ENCODE assay signal across 31 mouse cellular contexts in the genomic region with DNA sequence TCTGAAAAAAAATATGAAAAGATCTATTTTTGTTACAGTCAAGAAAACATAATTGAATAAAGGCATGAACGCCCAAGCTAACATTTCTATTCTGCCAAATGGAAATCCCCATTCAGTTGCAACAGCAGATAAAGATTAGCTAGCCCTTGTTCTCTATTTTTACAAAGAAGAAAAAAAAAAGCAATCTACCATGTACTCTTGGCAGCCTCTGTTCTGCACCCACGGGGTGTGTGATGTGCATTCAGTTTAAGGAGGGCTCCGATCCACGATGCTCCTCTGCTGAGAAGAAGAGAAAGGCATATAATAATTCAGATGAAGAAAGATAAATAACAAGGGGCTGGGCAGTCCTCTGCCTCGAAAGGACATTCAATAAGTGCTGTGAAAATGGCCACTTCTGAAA.
DNase-seq lines count a peak whose midpoint lies in the region; ATAC-seq lines count a peak whose summit lies in the region.
"Had no signal": no experiment of that assay in that cellular context is flagged by ENCODE, and none has a peak within 500 bp of the region (broad histone marks: within the 10 kb centered on the region; RNA-seq: fewer than 3 reads in every experiment).

No protein-coding gene starts in this region.

- DNase-seq in heart, adult 11 months: peak; percentile 42
- DNase-seq in heart, postnatal 4 days: no peak
- no peak for DNase-seq in hindbrain, embryonic 14.5 days (ENCODE audit: low spot score)
- DNase-seq in midbrain, embryonic 14.5 days: no peak
- DNase-seq in midbrain, embryonic 10.5 days (ENCODE audit: low spot score): no peak
- DNase-seq: adrenal gland, postnatal 10 days; cerebellum, adult 11 months; cerebellum, adult 9-10 months; cerebellum, postnatal 36 days; gastrocnemius, adult 2 months; gastrocnemius, postnatal 36 days; heart, postnatal 36 days; kidney, adult 11 months; kidney, postnatal 25 days; left cerebral cortex, postnatal 4 days; liver, embryonic 13.5 days; lung, adult 18-20 months; lung, postnatal 4 days; right cerebral cortex, adult 18-20 months; spleen, adult 18-20 months; thymus, adult 18-20 months; thymus, postnatal 25 days had no signal

- H3K27ac ChIP-seq in hindbrain, embryonic 14.5 days: peak overlapping the region; percentile 41; the same call in 1 of the 2 replicates
- H3K27ac ChIP-seq in hindbrain, embryonic 12.5 days: no peak overlapping the region; the same call in 1 of the 2 replicates
- peak overlapping the region; percentile 41; the same call in 1 of the 2 replicates for H3K27ac ChIP-seq in midbrain, embryonic 14.5 days (replicated peaks; ENCODE audit: low read depth, low read length)
- H3K27ac ChIP-seq in midbrain, embryonic 10.5 days (replicated peaks): no peak overlapping the region
- H3K27ac ChIP-seq: gastrocnemius, adult 2 months; heart, embryonic 15.5 days; limb, embryonic 15.5 days; liver, embryonic 13.5 days had no signal

- H3K9ac ChIP-seq in hindbrain, embryonic 14.5 days: no peak overlapping the region
- no peak overlapping the region for H3K9ac ChIP-seq in hindbrain, embryonic 12.5 days
- no peak overlapping the region for H3K9ac ChIP-seq in midbrain, embryonic 14.5 days (replicated peaks; ENCODE audit: low read length)
- H3K9ac ChIP-seq: heart, embryonic 15.5 days; limb, embryonic 15.5 days; liver, embryonic 13.5 days had no signal

- WGBS in hindbrain, embryonic 14.5 days: 48% methylated on average over 5 of the region's 5 CpGs
- 53% methylated on average over 5 of the region's 5 CpGs for WGBS in hindbrain, embryonic 12.5 days
- 44% methylated on average over 5 of the region's 5 CpGs for WGBS in midbrain, embryonic 14.5 days
- WGBS in midbrain, embryonic 10.5 days: 71% methylated on average over 5 of the region's 5 CpGs

- no peaks in the 10 kb centered on the region for H3K27me3 ChIP-seq in hindbrain, embryonic 14.5 days (ENCODE audit: control insufficient read depth, insufficient read depth, low read length)
- H3K27me3 ChIP-seq in hindbrain, embryonic 12.5 days: no peaks in the 10 kb centered on the region
- H3K27me3 ChIP-seq in midbrain, embryonic 14.5 days (ENCODE audit: control insufficient read depth, insufficient read depth, low read length): no peaks in the 10 kb centered on the region
- no peaks in the 10 kb centered on the region for H3K27me3 ChIP-seq in midbrain, embryonic 10.5 days (ENCODE audit: low read depth, poor library complexity, severe bottlenecking)
- H3K27me3 ChIP-seq: heart, embryonic 15.5 days; limb, embryonic 15.5 days; liver, embryonic 13.5 days; Patski had no signal

- no peak overlapping the region for H3K4me3 ChIP-seq in hindbrain, embryonic 14.5 days (replicated peaks; ENCODE audit: low read length)
- H3K4me3 ChIP-seq in hindbrain, embryonic 12.5 days: no peak overlapping the region
- H3K4me3 ChIP-seq in midbrain, embryonic 14.5 days (replicated peaks; ENCODE audit: low read depth, low read length): no peak overlapping the region
- no peak overlapping the region for H3K4me3 ChIP-seq in midbrain, embryonic 10.5 days
- H3K4me3 ChIP-seq: gastrocnemius, adult 2 months; heart, embryonic 15.5 days; limb, embryonic 15.5 days; liver, embryonic 13.5 days; megakaryocyte, embryonic 14.5 days had no signal

- no peaks in the 10 kb centered on the region for H3K9me3 ChIP-seq in hindbrain, embryonic 14.5 days (ENCODE audit: control insufficient read depth, low read length)
- H3K9me3 ChIP-seq in hindbrain, embryonic 12.5 days (replicated peaks): no peaks in the 10 kb centered on the region
- H3K9me3 ChIP-seq in midbrain, embryonic 14.5 days (ENCODE audit: control insufficient read depth, low read length): no peaks in the 10 kb centered on the region
- H3K9me3 ChIP-seq in midbrain, embryonic 10.5 days (replicated peaks): no peaks in the 10 kb centered on the region
- H3K9me3 ChIP-seq: heart, embryonic 15.5 days; limb, embryonic 15.5 days; liver, embryonic 13.5 days; megakaryocyte, embryonic 14.5 days had no signal

- no peak for ATAC-seq in hindbrain, embryonic 14.5 days (ENCODE audit: low FRiP score)
- ATAC-seq in hindbrain, embryonic 12.5 days (ENCODE audit: low FRiP score): no peak
- ATAC-seq in midbrain, embryonic 14.5 days (ENCODE audit: low FRiP score, low TSS enrichment): no peak
- ATAC-seq in CD4-positive, CD25-positive, alpha-beta regulatory T cell, adult 4 months: no peak
- ATAC-seq: forebrain, embryonic 14.5 days; inflammation-experienced regulatory T-cells, adult 6 months; lung, postnatal 0 days; Patski had no signal

- H3K4me2 ChIP-seq in hindbrain, embryonic 14.5 days (replicated peaks): no peak overlapping the region
- no peak overlapping the region for H3K4me2 ChIP-seq in hindbrain, embryonic 12.5 days (replicated peaks)
- no peak overlapping the region for H3K4me2 ChIP-seq in midbrain, embryonic 14.5 days (ENCODE audit: low read length)
- H3K4me2 ChIP-seq: heart, embryonic 15.5 days; limb, embryonic 15.5 days; liver, embryonic 13.5 days had no signal

- H3K36me3 ChIP-seq in hindbrain, embryonic 14.5 days (replicated peaks; ENCODE audit: control insufficient read depth, insufficient read depth): no peaks in the 10 kb centered on the region
- H3K36me3 ChIP-seq in hindbrain, embryonic 12.5 days: no peaks in the 10 kb centered on the region
- no peaks in the 10 kb centered on the region for H3K36me3 ChIP-seq in midbrain, embryonic 14.5 days (ENCODE audit: control insufficient read depth, insufficient read depth, low read length)
- H3K36me3 ChIP-seq in midbrain, embryonic 10.5 days: no peaks in the 10 kb centered on the region
- H3K36me3 ChIP-seq: heart, embryonic 15.5 days; limb, embryonic 15.5 days; liver, embryonic 13.5 days had no signal

- H3K4me1 ChIP-seq in hindbrain, embryonic 14.5 days (replicated peaks; ENCODE audit: control insufficient read depth, insufficient read depth, low read length): no peaks in the 10 kb centered on the region
- no peaks in the 10 kb centered on the region for H3K4me1 ChIP-seq in hindbrain, embryonic 12.5 days
- no peaks in the 10 kb centered on the region for H3K4me1 ChIP-seq in midbrain, embryonic 14.5 days (ENCODE audit: control insufficient read depth, insufficient read depth, low read length)
- H3K4me1 ChIP-seq in midbrain, embryonic 10.5 days: peaks cover 7% of the 10 kb centered on the region; the same call in 1 of the 2 replicates
- H3K4me1 ChIP-seq: limb, embryonic 15.5 days; liver, embryonic 13.5 days; megakaryocyte, embryonic 14.5 days had no signal

Comparison
In these comparisons a context has a peak if more than half of its experiments do, and no peak if none do; other contexts are left out.
1. H3K27ac ChIP-seq: peak in hindbrain, embryonic 14.5 days (single experiment) and midbrain, embryonic 14.5 days (single experiment); none in hindbrain, embryonic 12.5 days (single experiment) and midbrain, embryonic 10.5 days (single experiment).